Mouse (Mus musculus) T-cell, adult 2 months (primary cell): ENCODE results near the gene Trp53bp1.

Experiments
- DNase-seq: peaks from one replicate; pipeline ENCODE4 v3.0.0; 2022; ENCODE audit warnings: low spot score

Gene Trp53bp1

DNA sequence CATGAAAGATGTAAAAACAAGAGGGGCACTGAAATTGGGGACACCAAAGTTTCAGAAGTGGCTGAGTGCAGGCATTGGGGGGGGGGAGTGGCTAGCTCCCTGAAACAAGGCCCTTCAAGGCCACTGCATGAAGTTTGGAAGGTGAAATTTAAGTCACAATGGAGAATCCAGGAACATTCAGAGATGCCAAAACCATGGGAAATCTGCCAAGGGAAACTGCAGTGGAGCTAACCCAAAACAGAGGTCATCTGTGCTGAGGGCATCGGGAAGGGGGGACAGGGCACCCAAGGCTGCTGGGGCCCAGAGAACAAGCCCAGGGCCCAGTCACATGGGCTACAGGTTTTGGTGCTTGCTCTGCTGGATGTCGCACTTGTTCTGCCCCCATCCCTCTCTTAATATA, 21.4 kb downstream of the Trp53bp1 start:
- DNase-seq, result no peak

DNA sequence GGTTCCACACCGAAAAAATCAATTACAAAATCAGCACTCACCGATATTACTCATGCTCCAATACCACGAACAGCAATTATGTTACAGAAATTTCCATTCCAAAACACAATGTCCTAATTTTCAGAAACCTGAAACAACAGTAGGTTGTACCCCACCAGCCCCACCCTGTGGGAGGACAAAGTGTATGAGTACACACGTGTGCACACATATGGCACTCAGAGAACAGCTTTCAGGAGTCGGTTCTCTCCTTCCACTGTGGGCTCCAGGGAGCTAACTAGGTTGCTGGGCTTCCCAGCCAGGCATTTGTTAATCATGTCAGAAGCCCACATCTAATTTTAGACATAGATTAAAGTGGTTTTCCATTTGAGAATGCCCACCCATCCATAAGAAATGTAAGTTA, 27.1 kb downstream of the Trp53bp1 start:
- no peak for DNase-seq

DNA sequence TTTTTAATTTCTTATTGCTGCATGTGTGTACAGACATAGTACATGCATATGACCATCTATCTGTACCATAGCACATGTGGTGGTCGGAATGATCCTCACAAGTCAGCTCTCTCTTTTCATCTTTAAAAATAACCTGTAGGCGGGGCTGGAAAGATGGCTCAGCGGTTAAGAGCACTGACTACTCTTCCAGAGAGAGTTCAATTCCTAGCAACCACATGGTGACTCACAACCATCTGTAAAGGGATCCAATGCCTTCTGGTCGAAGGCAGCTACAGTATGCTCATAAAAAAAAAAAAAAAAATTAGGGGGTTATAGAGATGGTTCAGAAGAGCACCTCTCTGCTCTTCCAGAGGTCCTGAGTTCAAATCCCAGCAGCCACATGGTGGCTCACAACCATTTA, 31.8 kb downstream of the Trp53bp1 start:
- no peak for DNase-seq

DNA sequence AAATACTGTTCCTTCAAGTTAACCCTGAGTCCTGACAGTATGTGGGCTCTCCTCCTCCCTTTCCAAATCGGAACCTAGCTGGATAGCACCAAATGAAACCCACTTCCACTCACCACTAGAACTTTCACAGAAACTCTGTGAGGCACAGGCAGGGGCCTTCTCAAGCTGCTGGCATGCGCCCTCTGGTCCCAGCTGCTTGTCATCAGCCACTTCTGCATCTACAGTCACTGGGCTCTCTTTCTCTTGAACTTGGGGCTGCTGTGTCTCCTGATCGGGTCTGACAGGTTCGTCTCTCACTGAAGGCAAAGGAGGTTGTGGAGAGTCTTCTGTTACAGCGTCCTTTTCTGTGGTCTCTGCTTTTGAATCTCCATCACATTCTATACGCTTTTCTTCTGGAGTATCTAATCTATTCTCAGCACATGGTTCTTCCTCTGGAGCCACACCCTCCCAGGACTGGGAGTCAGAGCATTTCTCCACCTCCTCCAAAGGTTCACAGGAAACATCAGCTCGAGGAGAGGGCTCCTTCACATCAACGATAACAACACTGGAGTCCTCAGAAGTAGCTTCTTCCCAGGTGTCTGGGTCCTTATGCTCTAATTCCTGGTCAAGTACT, 35.6 kb downstream of the Trp53bp1 start:
- no peak for DNase-seq

DNA sequence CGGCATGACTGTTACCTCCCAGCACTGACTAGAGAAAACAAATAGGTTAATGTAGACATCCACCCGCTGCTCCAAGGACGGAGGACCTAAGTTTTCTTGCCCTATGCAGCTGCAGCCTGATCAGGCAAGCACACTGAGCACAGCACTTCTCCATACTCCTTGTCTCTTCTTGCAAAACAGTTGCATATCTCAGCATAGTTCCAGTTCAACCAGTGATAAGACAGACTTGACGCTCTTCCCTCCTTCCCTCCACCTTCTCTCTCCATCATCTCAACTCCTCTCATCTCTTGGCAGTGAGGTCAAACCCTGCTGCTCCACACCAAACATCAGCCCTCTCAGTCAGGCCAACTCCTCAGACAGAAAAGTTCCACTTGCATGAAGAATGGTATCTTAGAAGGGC, 43.1 kb downstream of the Trp53bp1 start:
- no peak for DNase-seq

DNA sequence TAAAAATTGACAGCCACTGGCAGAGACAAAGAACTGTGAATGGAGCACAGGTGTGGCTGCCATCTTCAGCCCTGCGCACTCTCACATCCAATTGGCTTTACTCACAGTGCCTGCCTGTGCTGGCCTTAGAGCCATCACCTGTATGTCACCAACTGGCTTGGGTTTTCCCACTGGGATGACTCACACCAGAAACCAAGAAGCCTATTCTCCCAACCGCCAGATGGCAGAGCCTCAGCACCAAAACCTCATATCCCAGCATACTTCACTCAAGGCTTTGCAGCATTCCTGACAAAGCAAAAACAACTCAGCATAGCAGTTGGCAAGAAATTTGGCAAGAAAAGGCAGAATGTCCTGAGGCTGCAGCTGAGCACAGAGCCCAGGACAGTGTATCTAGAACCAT, 48.2 kb downstream of the Trp53bp1 start:
- no peak for DNase-seq

DNA sequence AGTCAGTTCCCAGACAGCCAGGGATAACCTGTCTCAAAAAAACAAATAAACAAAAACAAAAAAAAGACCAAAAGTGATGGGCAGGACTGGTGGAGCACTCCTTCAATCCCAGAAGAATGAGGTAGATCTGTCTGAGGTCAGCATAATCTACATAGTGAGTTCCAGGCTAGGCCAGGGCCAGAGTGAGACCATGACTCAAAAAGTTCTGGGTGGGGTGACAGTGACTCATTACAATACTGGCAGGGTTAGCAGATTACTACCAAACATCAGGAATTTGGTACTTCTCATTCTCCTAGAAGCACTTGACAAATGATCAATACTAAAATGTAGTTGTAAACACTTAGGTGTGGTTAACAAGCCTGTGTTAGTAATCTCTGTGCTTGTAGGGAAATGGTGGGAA, 51.2 kb downstream of the Trp53bp1 start:
- DNase-seq, result no peak

DNA sequence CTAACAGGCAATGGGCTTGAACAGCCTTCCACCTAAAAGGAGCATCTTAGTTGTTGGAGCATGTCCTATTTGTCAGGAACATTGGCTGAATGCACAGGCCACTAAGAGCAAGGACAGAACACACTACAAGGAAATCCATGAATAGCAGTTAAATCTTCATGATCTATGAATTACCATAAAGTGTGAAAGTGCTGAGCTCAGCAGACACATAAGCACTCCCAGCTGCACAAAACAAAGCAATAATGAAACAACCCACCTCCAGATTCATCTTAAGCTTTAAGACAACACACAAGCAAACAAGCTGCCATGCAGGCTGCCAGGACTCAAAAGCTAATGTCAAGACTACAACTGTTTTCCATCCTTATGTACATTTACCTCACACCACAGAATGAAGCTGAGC, 52.0 kb downstream of the Trp53bp1 start:
- DNase-seq, result no peak

DNA sequence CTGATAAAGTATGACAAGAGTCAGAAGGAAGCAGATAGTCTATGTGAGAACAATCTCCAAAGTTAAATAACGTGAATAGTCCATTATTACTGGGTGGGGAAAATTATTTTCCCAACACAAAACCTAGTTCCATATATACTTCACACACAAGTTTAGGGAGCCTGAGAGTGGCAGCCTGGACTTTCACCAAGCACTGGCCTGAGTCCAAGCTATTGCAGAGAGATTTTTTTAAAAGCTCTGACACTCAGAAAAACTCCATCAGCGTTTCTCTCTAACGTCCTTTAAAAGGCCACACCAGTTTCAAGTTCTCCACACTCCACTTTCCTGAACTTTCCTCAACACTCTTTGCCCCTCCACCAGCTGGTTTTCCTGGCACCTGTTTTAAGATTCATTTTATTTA, 56.7 kb downstream of the Trp53bp1 start:
- no peak for DNase-seq

DNA sequence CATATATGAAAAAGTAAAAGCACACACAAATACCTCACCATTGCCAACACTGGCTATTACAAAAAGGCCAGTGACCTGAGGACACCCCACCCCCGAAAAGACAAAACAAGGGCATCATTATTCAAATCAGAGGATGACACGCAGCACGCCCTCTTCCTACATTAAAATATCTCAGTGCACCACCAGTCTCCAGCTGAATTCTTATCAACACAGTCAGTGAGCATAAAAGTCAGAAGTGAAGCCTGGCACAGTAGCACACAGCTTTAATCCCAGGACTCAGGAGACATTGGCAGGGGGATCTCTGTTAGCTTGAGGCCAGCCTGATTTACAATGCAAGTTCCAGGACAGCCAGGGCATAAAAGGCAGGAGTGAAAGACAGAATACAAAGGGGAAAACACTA, 64.7 kb downstream of the Trp53bp1 start:
- no peak for DNase-seq

DNA sequence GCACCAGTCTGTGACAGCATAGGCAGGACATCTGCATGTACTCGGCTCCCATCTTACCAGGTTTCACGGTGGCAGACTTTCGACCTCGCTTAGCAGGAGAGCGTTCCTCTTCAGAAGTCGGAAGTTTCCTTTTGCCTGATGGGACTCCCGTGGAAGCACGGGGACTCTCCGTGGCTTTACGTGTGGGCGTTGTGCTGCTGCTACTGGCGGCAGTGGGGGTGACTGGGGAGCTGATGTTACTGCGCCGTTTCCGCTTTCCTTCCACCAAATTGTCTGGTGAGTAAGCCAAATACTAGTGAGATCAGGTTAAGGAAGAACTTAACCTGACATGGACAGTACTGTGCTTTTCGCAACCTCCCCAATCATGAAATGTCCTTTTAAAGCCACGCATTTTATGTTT, 66.9 kb downstream of the Trp53bp1 start:
- DNase-seq, result no peak

DNA sequence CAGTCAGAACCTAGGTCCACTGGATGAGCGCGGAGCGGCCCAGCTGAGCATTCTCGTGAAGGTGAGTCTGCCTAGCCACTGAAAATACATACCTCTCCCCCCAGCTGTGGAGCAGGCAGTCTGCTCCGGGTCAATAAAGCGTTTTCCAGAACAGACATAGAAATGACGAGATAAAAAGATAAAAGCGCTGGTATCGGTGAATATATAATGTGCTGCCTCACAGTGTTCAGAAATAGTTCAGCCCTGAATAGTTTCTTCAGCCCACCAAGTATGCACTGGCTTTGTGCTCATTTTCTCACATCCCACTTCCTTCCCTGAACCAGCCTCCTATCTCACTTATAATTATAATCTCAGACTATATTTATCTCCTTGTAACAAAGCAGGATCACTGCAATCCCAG, 75.7 kb downstream of the Trp53bp1 start:
- DNase-seq, result no peak

DNA sequence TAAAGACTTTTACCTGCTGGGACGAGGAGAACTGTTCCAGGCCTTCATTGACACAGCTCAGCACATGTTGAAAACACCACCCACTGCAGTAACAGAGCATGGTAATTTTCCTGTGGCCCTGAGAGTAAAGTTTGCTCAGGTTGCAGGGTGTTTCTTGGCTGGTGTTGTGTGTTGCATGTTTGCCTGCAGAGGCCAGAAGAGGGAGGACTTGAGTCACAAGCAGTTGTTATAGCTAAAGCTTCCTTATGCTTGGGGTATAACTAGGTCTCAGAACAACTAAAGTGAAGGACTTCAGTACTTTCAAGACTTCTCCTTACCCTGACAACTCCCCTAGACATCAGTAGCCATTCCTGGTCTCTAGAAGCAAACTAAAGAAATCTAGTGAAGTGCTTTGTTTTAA, 82.7 kb downstream of the Trp53bp1 start:
- no peak for DNase-seq

DNA sequence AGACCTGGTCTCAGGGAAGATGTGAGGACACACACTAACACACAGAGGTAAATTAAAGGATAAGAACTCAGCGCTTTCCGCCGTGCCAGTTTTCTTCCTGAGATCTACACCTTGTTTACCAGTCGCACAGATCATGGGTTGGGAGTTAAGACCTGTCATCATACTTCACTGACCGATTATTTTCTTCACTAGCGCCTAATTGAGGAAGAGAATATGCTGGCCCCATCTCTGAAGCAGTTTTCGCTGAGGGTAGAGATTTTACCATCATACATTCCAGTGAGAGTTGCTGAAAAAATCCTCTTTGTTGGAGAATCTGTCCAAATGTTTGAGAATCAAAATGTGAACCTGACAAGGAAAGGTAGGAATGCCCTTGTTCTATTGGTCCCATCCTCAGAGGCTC, 87.1 kb downstream of the Trp53bp1 start:
- DNase-seq, result no peak

DNA sequence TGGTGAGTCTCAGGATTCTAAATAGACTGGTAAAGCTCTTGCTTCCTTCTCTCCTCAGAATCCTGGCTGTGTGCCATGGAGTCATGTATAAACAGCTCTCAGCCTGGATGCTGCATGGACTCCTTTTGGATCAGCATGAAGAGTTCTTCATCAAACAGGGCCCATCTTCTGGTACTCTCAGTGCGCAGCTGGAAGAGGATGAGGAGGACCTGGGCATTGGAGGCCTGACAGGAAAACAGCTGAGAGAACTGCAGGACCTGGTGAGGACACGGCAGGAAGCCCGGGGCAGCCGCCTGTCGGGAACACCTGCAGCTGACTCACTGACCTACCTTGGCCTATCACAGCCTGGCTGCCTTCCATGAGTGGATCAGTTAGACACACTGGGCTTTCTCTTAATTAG, 87.8 kb downstream of the Trp53bp1 start:
- no peak for DNase-seq

DNA sequence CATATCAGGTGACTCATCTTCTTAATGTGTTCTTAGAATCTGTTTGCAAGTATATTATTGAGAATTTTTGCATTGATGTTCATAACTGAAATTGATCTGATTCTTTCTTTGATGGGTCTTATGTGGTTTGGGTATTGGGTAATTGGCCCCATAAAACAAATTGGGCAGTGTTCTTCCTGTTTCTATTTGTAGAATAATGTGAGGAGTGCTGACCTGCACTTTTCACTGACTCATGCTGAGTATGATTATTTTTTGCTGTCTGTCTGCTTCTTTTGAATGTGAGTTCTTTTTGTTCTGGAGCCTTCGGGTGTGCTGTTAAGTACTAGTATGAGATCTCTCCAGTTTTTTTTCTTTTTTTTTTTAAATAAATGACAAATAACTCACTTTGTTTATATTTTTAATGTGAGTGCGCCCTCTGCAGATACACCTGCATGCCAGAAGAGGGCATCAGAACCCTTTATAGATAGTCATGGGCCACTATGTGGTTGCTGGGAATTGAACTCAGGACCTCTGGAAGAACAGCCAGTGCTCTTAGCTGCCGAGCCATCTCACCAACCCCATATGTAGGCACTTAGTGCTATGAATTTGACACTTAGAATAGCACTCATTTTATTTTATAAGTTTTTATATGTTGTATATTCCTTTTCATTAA, 92.3 kb downstream of the Trp53bp1 start:
- no peak for DNase-seq

DNA sequence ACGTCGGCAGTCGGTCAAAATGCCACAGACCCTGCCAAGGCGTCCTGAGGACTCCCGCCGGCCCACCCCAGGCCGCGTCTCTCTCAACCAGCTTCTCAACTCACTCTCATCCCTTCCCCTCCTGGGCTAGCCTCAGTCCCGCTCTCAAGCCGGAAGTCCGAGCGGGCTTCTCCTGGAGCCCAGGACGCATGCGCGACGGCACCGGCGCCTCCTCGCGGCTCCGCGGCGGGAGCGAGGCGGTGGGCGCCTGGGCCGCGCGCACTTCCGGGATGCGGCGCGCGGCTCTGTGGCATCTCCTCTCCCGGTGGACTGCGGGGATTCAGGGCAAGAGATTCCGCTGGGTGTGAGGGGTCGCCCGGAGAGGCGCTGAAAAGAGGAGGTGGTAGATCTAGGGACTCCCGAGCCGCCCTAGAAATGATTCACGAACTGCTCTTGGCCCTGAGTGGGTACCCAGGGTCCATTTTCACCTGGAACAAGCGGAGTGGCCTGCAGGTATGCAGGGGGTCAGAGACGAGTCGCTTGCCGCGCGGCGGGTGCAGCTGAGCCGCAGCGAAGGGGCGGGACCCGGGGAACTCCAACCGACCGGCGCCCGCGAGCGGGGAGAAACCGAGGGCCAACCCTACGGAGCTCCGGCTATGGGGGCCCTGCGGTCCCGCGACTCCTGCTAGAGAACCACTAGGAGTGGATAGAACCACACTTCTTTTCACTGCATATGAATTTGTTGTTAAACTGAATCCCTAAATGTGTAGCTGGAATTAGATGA, 100.0 kb downstream of the Trp53bp1 start, which contains the start of gene Zscan29:
Gene Zscan29, minus strand, starts transcription at position 146 of the 763 bp plus-strand sequence.
- DNase-seq, result peak; percentile 89

DNA sequence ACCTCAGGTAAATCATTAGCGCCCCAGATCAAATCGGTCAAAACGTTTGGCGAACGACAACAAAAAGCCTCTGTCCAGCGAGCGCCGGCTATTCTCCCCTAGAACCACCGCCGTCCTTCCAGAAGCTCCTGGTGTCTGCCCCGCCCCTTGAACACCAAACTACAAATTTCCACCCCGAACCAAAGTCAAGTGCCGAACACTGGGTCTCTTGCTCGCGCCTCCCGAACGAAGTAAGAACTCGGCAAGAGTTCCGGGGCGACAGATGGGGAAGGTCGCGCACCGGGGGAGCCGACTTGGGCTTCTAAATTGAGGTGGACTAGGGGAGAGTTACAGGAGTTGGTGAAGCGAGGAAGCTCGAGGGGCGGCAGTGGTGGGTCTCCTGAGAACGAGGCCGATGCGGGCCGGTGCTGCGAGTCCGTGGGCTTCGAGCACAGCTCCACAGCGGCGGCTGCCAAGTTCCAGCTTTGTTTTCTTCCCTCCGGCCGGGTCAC, 100.7 kb downstream of the Trp53bp1 start, which contains the start of gene Tubgcp4:
Gene Tubgcp4, plus strand, starts transcription at position 174 of the 491 bp plus-strand sequence.
- peak; percentile 47 for DNase-seq

DNA sequence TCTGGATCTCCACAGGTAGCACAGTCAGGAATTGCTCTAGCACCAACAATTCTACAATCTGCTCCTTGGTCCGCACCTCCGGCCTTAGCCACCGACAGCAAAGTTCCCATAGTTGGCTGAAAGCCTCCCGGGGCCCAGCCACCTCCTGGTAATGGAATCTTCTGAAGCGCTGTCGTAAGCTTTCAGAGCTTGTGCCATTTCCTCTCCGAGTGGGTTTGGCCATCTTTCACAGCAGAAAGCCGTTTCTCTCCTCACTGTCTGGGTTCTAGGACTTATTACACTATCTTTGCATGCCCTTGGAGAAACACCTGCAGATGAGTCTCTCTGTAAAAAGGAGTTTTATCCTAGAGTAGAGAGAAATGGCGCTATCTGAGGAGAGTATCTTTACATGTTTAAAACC, 101.3 kb downstream of the Trp53bp1 start:
- DNase-seq, result peak; percentile 19

DNA sequence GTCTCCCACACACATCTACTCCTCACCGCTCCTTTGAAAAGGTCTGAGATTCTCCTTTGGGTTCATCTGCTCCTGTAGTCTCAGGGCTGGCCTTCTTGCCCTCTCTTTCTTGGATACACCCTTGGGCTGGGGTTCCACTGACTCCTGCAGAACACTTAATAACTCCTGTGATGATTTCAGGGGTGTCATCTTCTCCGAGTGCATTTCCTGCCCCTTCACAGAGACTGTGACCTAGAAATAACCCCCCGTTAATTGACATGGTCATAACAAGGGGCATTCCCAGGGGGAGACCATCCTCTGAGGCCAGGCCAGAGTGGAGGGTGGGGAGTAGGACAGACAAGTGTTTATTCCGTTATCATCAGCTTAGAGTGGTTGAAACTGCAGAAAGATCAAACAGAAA, 102.0 kb downstream of the Trp53bp1 start:
- no peak for DNase-seq

DNA sequence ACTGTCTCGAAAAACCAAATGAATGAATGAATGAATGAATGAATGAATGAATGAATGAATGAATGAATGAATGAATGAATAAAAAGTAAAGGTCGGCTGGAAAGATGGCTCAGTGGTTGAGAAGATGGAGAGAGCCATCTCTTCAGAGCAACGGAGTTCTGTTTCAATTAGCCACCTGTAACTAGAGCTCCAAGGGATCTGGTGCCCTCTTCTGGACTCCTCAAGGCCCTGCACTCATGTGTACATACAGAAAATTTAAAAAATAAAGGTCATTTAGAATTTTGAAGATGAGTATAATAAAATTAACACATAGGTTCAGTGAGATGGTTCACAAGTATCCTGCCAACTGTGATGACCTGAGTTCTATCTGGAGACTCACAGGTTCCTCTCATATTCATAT, 118.1 kb downstream of the Trp53bp1 start:
- DNase-seq, result no peak

DNA sequence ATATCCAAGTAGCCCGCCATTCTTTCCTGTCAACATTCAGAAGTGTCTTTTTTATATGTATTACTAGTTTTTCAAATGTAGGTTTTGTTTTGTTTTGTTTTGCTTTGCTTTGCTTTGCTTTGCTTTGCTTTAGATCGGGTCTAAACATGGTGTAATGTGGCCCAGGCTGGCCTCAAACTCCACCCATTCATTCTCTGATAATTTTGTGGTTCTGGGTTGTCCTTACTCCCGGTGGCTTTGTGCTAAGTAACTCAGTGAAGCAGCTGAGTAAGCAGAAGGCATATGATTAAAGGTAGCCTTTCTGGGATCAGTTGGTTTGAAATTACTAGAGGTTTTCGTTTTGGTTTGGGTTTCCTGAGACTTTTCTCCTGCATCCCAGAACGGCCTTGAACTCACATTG, 121.5 kb downstream of the Trp53bp1 start:
- no peak for DNase-seq
